32 mouse cellular contexts compared by ENCODE assay signal in genomic region chr4:34603123-34603522, GRCm38 (mm10).
"Had no signal": no experiment of that assay in that cellular context is flagged by ENCODE, and none has a peak within 500 bp of the region (broad histone marks: within the 10 kb centered on the region; RNA-seq: fewer than 3 reads in every experiment).

No protein-coding gene starts in this region.

- H3K9ac ChIP-seq: limb, embryonic 12.5 days; limb, embryonic 13.5 days; limb, embryonic 15.5 days; liver, embryonic 12.5 days; liver, embryonic 13.5 days; liver, embryonic 14.5 days; liver, embryonic 15.5 days; liver, postnatal 0 days; lung, embryonic 14.5 days; lung, embryonic 15.5 days; midbrain, embryonic 12.5 days; midbrain, embryonic 13.5 days; midbrain, embryonic 15.5 days; neural tube, embryonic 12.5 days; neural tube, embryonic 13.5 days had no signal

- H3K9me3 ChIP-seq: limb, embryonic 10.5 days; limb, embryonic 12.5 days; limb, embryonic 13.5 days; limb, embryonic 15.5 days; liver, embryonic 12.5 days; liver, embryonic 13.5 days; liver, embryonic 15.5 days; lung, embryonic 15.5 days; megakaryocyte, embryonic 14.5 days; midbrain, embryonic 10.5 days; midbrain, embryonic 12.5 days; midbrain, embryonic 13.5 days; midbrain, embryonic 15.5 days; neural tube, embryonic 12.5 days; neural tube, embryonic 13.5 days had no signal

- H3K4me3 ChIP-seq: left cerebral cortex, adult 2 months; limb, embryonic 10.5 days; limb, embryonic 12.5 days; limb, embryonic 13.5 days; limb, embryonic 15.5 days; liver, embryonic 12.5 days; liver, embryonic 13.5 days; liver, embryonic 15.5 days; lung, embryonic 15.5 days; megakaryocyte, embryonic 14.5 days; midbrain, embryonic 10.5 days; midbrain, embryonic 12.5 days; midbrain, embryonic 13.5 days; midbrain, embryonic 15.5 days; myocyte; neural tube, embryonic 12.5 days; neural tube, embryonic 13.5 days had no signal

- H3K27ac ChIP-seq: left cerebral cortex, adult 2 months; limb, embryonic 10.5 days; limb, embryonic 12.5 days; limb, embryonic 13.5 days; limb, embryonic 15.5 days; liver, embryonic 12.5 days; liver, embryonic 13.5 days; liver, embryonic 14.5 days; liver, embryonic 15.5 days; lung, embryonic 15.5 days; macrophage; midbrain, embryonic 10.5 days; midbrain, embryonic 12.5 days; midbrain, embryonic 13.5 days; midbrain, embryonic 15.5 days; neural tube, embryonic 12.5 days; neural tube, embryonic 13.5 days had no signal

- H3K4me1 ChIP-seq: limb, embryonic 10.5 days; limb, embryonic 12.5 days; limb, embryonic 13.5 days; limb, embryonic 15.5 days; liver, embryonic 12.5 days; liver, embryonic 13.5 days; liver, embryonic 15.5 days; lung, embryonic 15.5 days; megakaryocyte, embryonic 14.5 days; midbrain, embryonic 10.5 days; midbrain, embryonic 12.5 days; midbrain, embryonic 13.5 days; midbrain, embryonic 15.5 days; neural tube, embryonic 12.5 days; neural tube, embryonic 13.5 days had no signal

- H3K4me2 ChIP-seq: limb, embryonic 12.5 days; limb, embryonic 13.5 days; limb, embryonic 15.5 days; liver, embryonic 11.5 days; liver, embryonic 12.5 days; liver, embryonic 13.5 days; liver, embryonic 15.5 days; lung, embryonic 14.5 days; lung, embryonic 15.5 days; midbrain, embryonic 11.5 days; midbrain, embryonic 12.5 days; midbrain, embryonic 13.5 days; midbrain, embryonic 15.5 days; neural tube, embryonic 12.5 days; neural tube, embryonic 13.5 days had no signal

- H3K27me3 ChIP-seq: limb, embryonic 12.5 days; limb, embryonic 13.5 days; limb, embryonic 15.5 days; liver, embryonic 12.5 days; liver, embryonic 13.5 days; liver, embryonic 15.5 days; lung, embryonic 15.5 days; megakaryocyte, embryonic 14.5 days; midbrain, embryonic 12.5 days; midbrain, embryonic 13.5 days; midbrain, embryonic 15.5 days; neural tube, embryonic 12.5 days; neural tube, embryonic 13.5 days had no signal

- DNase-seq: liver; liver, embryonic 13.5 days; liver, postnatal 0 days; lung, adult 18-20 months; lung, adult 2 months; lung, embryonic 14.5 days; lung, postnatal 10 days; lung, postnatal 14 days; lung, postnatal 36 days; lung, postnatal 4 days had no signal

- ATAC-seq: liver, embryonic 12.5 days; liver, postnatal 0 days; lung, postnatal 0 days; midbrain, embryonic 13.5 days; midbrain, embryonic 15.5 days; midbrain, embryonic 16.5 days had no signal
